Mouse (Mus musculus) midbrain, embryonic 10.5 days (tissue): ENCODE data around the gene Fam71f1. TPM values are rescaled to one million over a fixed set of nuclear protein-coding genes. Genes with fewer than 3 reads are reported as not detected.
"Not testable (repeated sequence)": the region's sequence is repeated elsewhere in the genome, so short reads cannot be mapped to it uniquely, and the experiment has no call there.

ENCODE experiments used
- DNase-seq: peaks from one replicate; pipeline ENCODE4 v3.0.0-alpha.2; 2017; ENCODE audit warnings: low spot score
- H3K27ac ChIP-seq: fragments of 300-500 bp; sonication (generic); replicated peaks from 2 replicates; pipeline ENCODE4 v1.5.1; 2016; ENCODE audit warnings: mild to moderate bottlenecking
- H3K27me3 ChIP-seq: fragments of 300-500 bp; sonication (generic); 2 replicates; pipeline ENCODE4 v1.6.1; 2016; ENCODE audit warnings: low read depth, mild to moderate bottlenecking; ENCODE audit not compliant: poor library complexity, severe bottlenecking
- H3K36me3 ChIP-seq: fragments of 300-500 bp; sonication (generic); 2 replicates; pipeline ENCODE4 v1.6.1; 2016; ENCODE audit warnings: mild to moderate bottlenecking, moderate library complexity
- H3K4me1 ChIP-seq: fragments of 300-500 bp; sonication (generic); 2 replicates; pipeline ENCODE4 v1.6.1; 2016
- H3K4me3 ChIP-seq: fragments of 300-500 bp; sonication (generic); 2 replicates; pipeline ENCODE4 v1.5.1; 2016; ENCODE audit warnings: mild to moderate bottlenecking, moderate library complexity
- H3K9me3 ChIP-seq: fragments of 300-500 bp; sonication (generic); replicated peaks from 2 replicates; pipeline ENCODE4 v1.6.1; 2016; ENCODE audit warnings: mild to moderate bottlenecking
- WGBS: fragments of 180-500 bp; shearing (Covaris S2); methylation state at CpG from one replicate; pipeline ENCODE4 v1.1.7; 2016; 5-methylcytosine and 5-hydroxymethylcytosine counted together
- polyA plus RNA-seq: library from polyadenylated mRNA; unstranded; fragments of >200 nt; fragmentation: Nextera tagmentation; extraction: Ambion mirVana; gene quantifications from 2 replicates; pipeline ENCODE4 v1.2.1, GENCODE M21; 2016

Gene Fam71f1
- polyA plus RNA-seq, 1 experiment from 2014 or later, result not detected

DNA sequence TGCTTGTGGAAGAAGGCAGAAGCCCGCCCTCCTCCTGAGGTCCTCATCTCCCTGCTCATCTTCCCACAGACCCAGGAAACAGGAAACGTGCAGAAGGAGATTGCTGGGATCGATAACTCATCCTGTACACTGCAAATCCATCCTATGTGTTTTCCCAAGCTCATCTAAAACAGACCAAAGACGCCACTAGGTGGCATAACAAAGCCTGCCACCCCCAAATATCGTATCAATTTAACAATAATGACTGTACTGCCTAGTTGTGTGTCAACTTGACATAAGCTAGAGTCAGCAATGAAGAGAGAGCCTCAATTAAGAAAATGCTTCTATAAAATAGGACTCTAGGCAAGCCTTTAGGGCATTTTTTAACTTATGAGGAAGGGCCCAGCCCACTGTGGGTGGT is 15.2 kb upstream of the Fam71f1 start:
- H3K36me3 ChIP-seq, result no peaks in the 10 kb centered on the region
- WGBS, result 59% methylated on average over 5 of the region's 5 CpGs
- DNase-seq, result no peak

GRCm38 (mm10) chr6:29305462-29305861 is 13.5 kb upstream of the Fam71f1 start:
- Histone ChIP-seq H3K4me3 (no peak overlapping the region), H3K36me3 (no peaks in the 10 kb centered on the region), H3K4me1 (no peaks in the 10 kb centered on the region), H3K9me3 (no peaks in the 10 kb centered on the region; the same call in 1 of the 2 replicates), H3K27me3 (no peaks in the 10 kb centered on the region), H3K27ac (no peak overlapping the region)
- DNase-seq, result no peak
- WGBS, result 85% methylated on average over 4 of the region's 4 CpGs

More for the DNA sequence above, 15.2 kb upstream of the Fam71f1 start:
- H3K4me3 ChIP-seq, result no peak overlapping the region
- H3K27ac ChIP-seq, result no peak overlapping the region
- H3K9me3 ChIP-seq, result no peaks in the 10 kb centered on the region; the same call in 1 of the 2 replicates
- H3K4me1 ChIP-seq, result no peaks in the 10 kb centered on the region
- no peaks in the 10 kb centered on the region for H3K27me3 ChIP-seq

- DNase-seq, result no peak
- Histone ChIP-seq H3K4me1 (no peaks in the 10 kb centered on the region), H3K36me3 (no peaks in the 10 kb centered on the region), H3K27ac (no peak overlapping the region), H3K4me3 (no peak overlapping the region), H3K27me3 (no peaks in the 10 kb centered on the region), H3K9me3 (no peaks in the 10 kb centered on the region; the same call in 1 of the 2 replicates)
- WGBS, result 89% methylated on average over 16 of the region's 16 CpGs
These were observed 9.9 kb upstream of the Fam71f1 start for GRCm38 (mm10) chr6:29308846-29309605.

- Histone ChIP-seq H3K4me1 (no peaks in the 10 kb centered on the region), H3K4me3 (no peak overlapping the region), H3K27me3 (no peaks in the 10 kb centered on the region), H3K36me3 (no peaks in the 10 kb centered on the region), H3K9me3 (no peaks in the 10 kb centered on the region), H3K27ac (no peak overlapping the region)
- no peak for DNase-seq
- WGBS, result 72% methylated on average over 14 of the region's 14 CpGs
These were observed 5.2 kb upstream of the Fam71f1 start for GRCm38 (mm10) chr6:29313690-29314202.

DNA sequence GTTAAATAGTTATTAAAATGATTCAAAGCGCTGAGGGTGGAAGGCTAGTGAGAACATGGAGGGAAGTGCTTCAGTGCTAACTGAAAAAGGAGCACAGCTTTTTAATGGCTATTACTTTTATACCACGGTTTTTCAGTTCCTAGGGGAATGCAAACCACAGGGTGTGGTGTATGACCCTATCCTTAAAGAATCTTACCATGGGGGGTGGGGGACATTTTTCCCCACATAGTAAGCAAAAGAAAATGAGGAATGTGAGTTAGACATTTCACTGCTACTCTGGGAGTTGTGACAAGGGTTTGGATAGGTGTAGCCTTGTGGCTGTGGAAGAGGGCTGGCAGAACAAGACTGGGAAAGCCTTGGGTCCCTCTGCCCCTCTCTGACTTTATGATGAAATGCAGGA is 1.7 kb upstream of the Fam71f1 start:
- H3K4me1 ChIP-seq, result no peaks in the 10 kb centered on the region
- H3K4me3 ChIP-seq, result no peak overlapping the region
- H3K27ac ChIP-seq, result no peak overlapping the region
- H3K36me3 ChIP-seq, result no peaks in the 10 kb centered on the region
- H3K9me3 ChIP-seq, result no peaks in the 10 kb centered on the region
- no peaks in the 10 kb centered on the region for H3K27me3 ChIP-seq
- WGBS, result 73% methylated on average over 2 of the region's 2 CpGs
- DNase-seq, result no peak

GRCm38 (mm10) chr6:29317941-29318340 is 999 bp upstream of the Fam71f1 start:
- 76% methylated on average over 3 of the region's 3 CpGs for WGBS
- H3K4me1 ChIP-seq, result no peaks in the 10 kb centered on the region
- H3K27me3 ChIP-seq, result no peaks in the 10 kb centered on the region
- H3K4me3 ChIP-seq, result no peak overlapping the region
- no peaks in the 10 kb centered on the region for H3K36me3 ChIP-seq
- no peak for DNase-seq
- no peak overlapping the region for H3K27ac ChIP-seq
- H3K9me3 ChIP-seq, result no peaks in the 10 kb centered on the region

DNA sequence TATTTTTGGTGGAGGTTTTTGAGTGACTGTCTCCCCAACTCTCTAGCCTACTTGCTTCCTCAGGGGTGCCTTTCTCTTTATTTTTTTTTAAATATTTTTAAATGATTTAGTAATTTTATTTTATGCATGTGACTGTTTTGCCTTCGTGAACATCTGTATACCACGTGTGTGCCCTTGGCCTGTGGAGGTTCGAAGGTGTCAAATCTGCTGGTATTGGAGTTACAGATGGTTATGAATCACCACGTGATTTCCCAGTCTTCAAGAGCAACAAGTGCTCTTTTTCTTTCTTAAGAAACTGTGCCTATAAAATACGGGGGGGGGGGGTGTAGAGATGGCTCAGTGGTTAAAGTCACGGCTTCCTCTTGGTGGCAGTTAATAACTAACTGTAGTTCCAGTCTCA is 2.6 kb downstream of the Fam71f1 start:
- DNase-seq, result no peak
- Histone ChIP-seq H3K4me1 (no peaks in the 10 kb centered on the region), H3K27ac (no peak overlapping the region), H3K36me3 (no peaks in the 10 kb centered on the region), H3K27me3 (no peaks in the 10 kb centered on the region), H3K4me3 (no peak overlapping the region), H3K9me3 (no peaks in the 10 kb centered on the region)
- WGBS, result 88% methylated on average over 6 of the region's 6 CpGs

DNA sequence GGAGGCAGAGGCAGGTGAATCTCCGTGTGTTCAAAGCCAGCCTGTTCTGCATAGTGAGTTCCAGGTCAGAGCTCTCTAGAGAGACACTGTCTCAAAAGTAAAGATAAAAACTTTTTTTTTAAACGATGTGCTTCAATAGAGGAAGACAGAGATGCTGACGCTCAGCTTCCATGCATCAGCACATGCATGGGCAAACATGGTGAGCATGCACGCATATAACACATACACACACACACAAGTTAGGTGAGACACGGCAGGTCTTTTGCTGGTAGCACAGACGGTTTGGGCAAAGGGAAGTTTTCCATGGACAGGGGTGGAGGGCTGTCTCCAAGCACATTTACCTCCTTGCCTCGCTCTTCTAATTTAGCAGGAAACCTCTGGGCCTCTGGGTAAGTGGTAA is 3.2 kb downstream of the Fam71f1 start:
- Histone ChIP-seq H3K4me3 (no peak overlapping the region), H3K36me3 (no peaks in the 10 kb centered on the region), H3K27me3 (no peaks in the 10 kb centered on the region), H3K27ac (no peak overlapping the region), H3K4me1 (no peaks in the 10 kb centered on the region), H3K9me3 (no peaks in the 10 kb centered on the region)
- 91% methylated on average over 7 of the region's 7 CpGs for WGBS
- DNase-seq, result no peak

DNA sequence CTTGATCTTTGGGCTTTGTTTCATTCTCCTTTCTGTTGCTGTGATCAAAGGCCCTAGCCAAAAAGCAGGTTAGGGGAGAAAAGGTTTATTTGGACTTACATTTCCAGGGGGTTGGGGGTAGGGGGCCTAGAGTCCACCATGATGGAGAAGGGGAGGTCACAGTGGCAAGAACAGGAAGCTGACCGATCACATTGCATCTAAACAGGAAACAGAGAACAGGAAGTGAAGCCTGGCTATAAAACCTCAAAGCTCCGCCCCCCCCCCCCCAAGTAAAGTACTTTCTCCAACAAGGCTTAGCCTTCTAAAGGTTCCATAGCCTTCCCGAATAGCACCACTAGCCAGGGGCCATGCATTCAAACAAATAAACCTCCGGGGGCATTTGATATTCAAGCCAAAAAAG is 3.8 kb downstream of the Fam71f1 start:
- Histone ChIP-seq H3K4me3 (no peak overlapping the region), H3K4me1 (no peaks in the 10 kb centered on the region), H3K36me3 (no peaks in the 10 kb centered on the region), H3K27ac (no peak overlapping the region), H3K27me3 (no peaks in the 10 kb centered on the region), H3K9me3 (no peaks in the 10 kb centered on the region)
- WGBS, result 89% methylated on average over 4 of the region's 4 CpGs
- DNase-seq, result no peak

DNA sequence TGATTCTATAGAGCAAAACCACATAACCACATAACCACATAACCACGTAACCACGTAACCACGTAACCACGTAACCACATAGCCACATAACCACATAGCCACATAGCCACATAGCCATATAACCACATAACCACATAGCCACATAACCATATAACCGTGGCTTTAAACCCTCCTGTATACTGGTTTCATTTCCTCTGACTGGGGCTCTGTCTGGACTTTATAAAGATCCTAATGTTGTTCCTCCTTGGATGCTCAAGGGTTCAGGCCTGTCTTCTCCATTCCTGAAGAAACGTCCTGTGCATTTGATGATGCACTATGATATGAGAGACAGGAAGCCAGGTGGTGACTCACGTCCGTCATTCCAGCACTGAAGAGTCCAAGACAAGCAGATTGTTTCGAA is 8.0 kb downstream of the Fam71f1 start:
- Histone ChIP-seq H3K4me3 (no peak overlapping the region), H3K36me3 (no peaks in the 10 kb centered on the region), H3K27me3 (no peaks in the 10 kb centered on the region), H3K27ac (no peak overlapping the region), H3K4me1 (no peaks in the 10 kb centered on the region), H3K9me3 (no peaks in the 10 kb centered on the region)
- DNase-seq, result no peak
- 93% methylated on average over 9 of the region's 9 CpGs for WGBS

DNA sequence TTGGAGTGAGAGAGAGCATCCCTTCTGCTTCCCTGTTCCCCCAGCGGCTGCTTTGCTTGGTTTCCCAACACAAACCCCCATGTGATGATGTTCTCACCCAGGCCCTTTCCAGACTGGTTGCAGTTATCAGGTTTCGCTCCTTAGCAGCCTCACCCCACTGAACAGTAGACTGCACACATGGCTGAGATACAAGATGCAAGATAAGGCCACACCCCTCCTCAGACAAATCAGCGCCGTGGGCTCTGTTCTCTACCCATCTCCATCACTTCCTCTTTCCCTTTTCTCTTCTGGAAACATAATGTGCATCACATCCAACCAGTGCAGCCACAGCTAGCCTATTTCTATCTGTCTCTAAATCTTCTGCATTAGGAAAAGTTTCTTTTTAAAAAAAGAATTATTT is 10.6 kb downstream of the Fam71f1 start:
- no peak for DNase-seq
- no peaks in the 10 kb centered on the region for H3K36me3 ChIP-seq
- H3K27ac ChIP-seq, result no peak overlapping the region
- H3K4me1 ChIP-seq, result no peaks in the 10 kb centered on the region
- no peaks in the 10 kb centered on the region for H3K27me3 ChIP-seq
- H3K4me3 ChIP-seq, result no peak overlapping the region
- H3K9me3 ChIP-seq, result no peaks in the 10 kb centered on the region
- 80% methylated on average over 4 of the region's 4 CpGs for WGBS

- WGBS, result 91% methylated on average over 2 of the region's 2 CpGs
- H3K9me3 ChIP-seq, H3K27me3 ChIP-seq: not testable (repeated sequence)
These were observed 27.6 kb downstream of the Fam71f1 start for GRCm38 (mm10) chr6:29346512-29346911.

GRCm38 (mm10) chr6:29347189-29347588 is 28.2 kb downstream of the Fam71f1 start:
- Histone ChIP-seq H3K36me3 (0 out of 2 replicates have a peak, but pooled peaks cover 2% of the 10 kb centered on the region), H3K9me3 (no peaks in the 10 kb centered on the region), H3K4me1 (peaks cover 15% of the 10 kb centered on the region), H3K4me3 (peak overlapping the region; percentile 84), H3K27ac (peak overlapping the region; percentile 92), H3K27me3 (no peaks in the 10 kb centered on the region)
- WGBS, result 43% methylated on average over 7 of the region's 7 CpGs
- no peak for DNase-seq

More at GRCm38 (mm10) chr6:29346512-29346911, 27.6 kb downstream of the Fam71f1 start:
- H3K36me3 ChIP-seq, H3K27ac ChIP-seq, DNase-seq, H3K4me3 ChIP-seq: not testable (repeated sequence)
- peaks cover 15% of the 10 kb centered on the region for H3K4me1 ChIP-seq
